Mouse (Mus musculus) heart, postnatal 0 days (tissue): ENCODE results near the gene Was.

Source experiments
- CTCF ChIP-seq: IDR thresholded peaks from 2 replicates; pipeline ENCODE4 v1.5.1; 2016; ENCODE audit warnings: antibody characterized with exemption, control low read depth, low read depth
- EP300 ChIP-seq: IDR thresholded peaks from 2 replicates; pipeline ENCODE4 v1.6.1; 2016; ENCODE audit warnings: antibody characterized with exemption, low read depth

DNA sequence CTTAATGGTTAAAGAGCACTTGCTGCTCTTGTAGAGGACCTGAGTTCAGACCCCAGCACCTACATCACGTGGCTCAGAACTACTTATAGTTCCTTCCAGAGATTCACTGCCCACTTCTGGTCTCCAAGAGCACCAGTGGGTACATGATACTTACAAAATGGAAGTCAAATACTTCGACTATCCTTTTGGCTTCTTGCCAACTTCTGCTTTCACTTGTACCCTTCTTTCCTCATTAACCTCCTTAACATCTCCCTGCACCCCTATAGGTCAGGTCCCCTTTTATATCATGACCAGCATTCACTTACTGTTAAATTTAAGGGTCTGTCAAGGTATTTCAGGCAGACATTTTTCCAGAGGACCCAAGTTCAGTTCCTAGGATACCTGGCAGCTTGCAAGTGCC lies 45.6 kb upstream of the Was start:
- TF ChIP-seq CTCF: no peak
- no peak for TF ChIP-seq EP300
